Mouse (Mus musculus) MEL (cell line): ENCODE measurements around the gene Arhgap23. TPM values are rescaled to one million over a fixed set of nuclear protein-coding genes. Genes with fewer than 3 reads are reported as not detected.
A peak's percentile ranks its signal among the peaks of the same experiment; 100 is the strongest.

ENCODE experiments used
- DNase-seq: peaks from one replicate; pipeline ENCODE4 v3.0.0; 2011; ENCODE audit warnings: low read depth, low spot score
- H3K27ac ChIP-seq: 2 replicates; pipeline ENCODE4 v1.5.1; 2012; ENCODE audit warnings: low read depth, mild to moderate bottlenecking, control low read depth, low read length, moderate library complexity; ENCODE audit not compliant: control insufficient read depth
- H3K27me3 ChIP-seq, 2 experiments: fragments of 150-350 bp in 1 of 2; sonication (generic) in 1 of 2; 2 replicates each; pipeline ENCODE4 v1.6.1; 2012; ENCODE audit warnings: low read length in 2 of 2, mild to moderate bottlenecking in 2 of 2, improper control_type of control experiment in 1 of 2, moderate library complexity in 1 of 2; ENCODE audit not compliant: insufficient read depth in 2 of 2, control insufficient read depth in 1 of 2
- H3K36me3 ChIP-seq, 2 experiments: 2 replicates each; pipeline ENCODE4 v1.6.1; 2012 to 2014; ENCODE audit warnings: low read length in 2 of 2, improper control_type of control experiment in 1 of 2, inconsistent platforms in 1 of 2, mild to moderate bottlenecking in 1 of 2; ENCODE audit not compliant: insufficient read depth in 2 of 2, control insufficient read depth in 1 of 2
- H3K4me1 ChIP-seq, 2 experiments: fragments of 150-350 bp in 1 of 2; sonication (generic) in 1 of 2; 2 replicates each; pipeline ENCODE4 v1.6.1; 2012; ENCODE audit warnings: low read length in 2 of 2, improper control_type of control experiment in 1 of 2, mild to moderate bottlenecking in 1 of 2; ENCODE audit not compliant: insufficient read depth in 2 of 2, control insufficient read depth in 1 of 2
- H3K4me3 ChIP-seq, 2 experiments: fragments of 150-350 bp in 1 of 2; sonication (generic) in 1 of 2; 2 replicates each; pipeline ENCODE4 v1.5.1; 2012; ENCODE audit warnings: low read depth in 2 of 2, low read length in 2 of 2, mild to moderate bottlenecking in 2 of 2, moderate library complexity in 2 of 2, control low read depth in 1 of 2, improper control_type of control experiment in 1 of 2; ENCODE audit not compliant: control insufficient read depth in 1 of 2, insufficient read depth in 1 of 2
- H3K79me2 ChIP-seq: 2 replicates; pipeline ENCODE4 v1.6.1; 2012; ENCODE audit warnings: mild to moderate bottlenecking, low read length, moderate library complexity; ENCODE audit not compliant: control insufficient read depth, poor library complexity, insufficient read depth
- H3K9ac ChIP-seq: 2 replicates; pipeline ENCODE4 v1.6.1; 2012; ENCODE audit warnings: low read depth, mild to moderate bottlenecking, control low read depth, low read length, moderate library complexity; ENCODE audit not compliant: control insufficient read depth, poor library complexity, severe bottlenecking
- H3K9me3 ChIP-seq: fragments of 150-350 bp; sonication (generic); replicated peaks from 2 replicates; pipeline ENCODE4 v1.6.1; 2012; ENCODE audit warnings: mild to moderate bottlenecking, low read length, improper control_type of control experiment, moderate library complexity; ENCODE audit not compliant: insufficient read depth
- CTCF ChIP-seq, 3 experiments: IDR thresholded peaks in 2 of 3; conservative IDR thresholded peaks in 1 of 3; 2 replicates each; pipeline ENCODE4 v1.5.1; 2011 to 2012; ENCODE audit warnings: low read length in 3 of 3, low read depth in 2 of 3, mild to moderate bottlenecking in 2 of 3, improper control_type of control experiment in 1 of 3, inconsistent platforms in 1 of 3, mixed read lengths in 1 of 3, moderate library complexity in 1 of 3; ENCODE audit not compliant: control insufficient read depth in 1 of 3, insufficient read depth in 1 of 3, poor library complexity in 1 of 3, severe bottlenecking in 1 of 3
- ELF1 ChIP-seq: IDR thresholded peaks from 2 replicates; pipeline ENCODE4 v1.6.1; 2014; ENCODE audit warnings: low read depth, mild to moderate bottlenecking, inconsistent platforms, low read length, improper control_type of control experiment, moderate library complexity
- GABPA ChIP-seq: IDR thresholded peaks from 2 replicates; pipeline ENCODE4 v1.6.1; 2012; ENCODE audit warnings: low read depth, mild to moderate bottlenecking, inconsistent platforms, low read length, improper control_type of control experiment, moderate library complexity
- JUND ChIP-seq: IDR thresholded peaks from 2 replicates; pipeline ENCODE4 v1.6.1; 2011; ENCODE audit warnings: low read depth, mild to moderate bottlenecking, improper control_type of control experiment, low read length
- KAT2A ChIP-seq: conservative IDR thresholded peaks from 2 replicates; pipeline ENCODE4 v1.6.1; 2012; ENCODE audit warnings: low read depth, low read length, improper control_type of control experiment, inconsistent platforms
- MAFK ChIP-seq: IDR thresholded peaks from 2 replicates; pipeline ENCODE4 v1.6.1; 2011; ENCODE audit warnings: low read depth, mild to moderate bottlenecking, low read length, improper control_type of control experiment, borderline replicate concordance
- MEF2A ChIP-seq: IDR thresholded peaks from 2 replicates; pipeline ENCODE4 v1.6.1; 2014; ENCODE audit warnings: low read depth, mild to moderate bottlenecking, inconsistent platforms, low read length, improper control_type of control experiment; ENCODE audit not compliant: poor library complexity, insufficient replicate concordance, severe bottlenecking; ENCODE audit errors: extremely low read depth
- MXI1 ChIP-seq: IDR thresholded peaks from 2 replicates; pipeline ENCODE4 v1.6.1; 2011; ENCODE audit warnings: mild to moderate bottlenecking, low read depth, low read length, improper control_type of control experiment
- POLR2A ChIP-seq, 2 experiments: IDR thresholded peaks; 2 replicates each; pipeline ENCODE4 v1.6.1; 2011 to 2012; ENCODE audit warnings: low read length in 2 of 2, mild to moderate bottlenecking in 2 of 2, control low read depth in 1 of 2, improper control_type of control experiment in 1 of 2, low read depth in 1 of 2, moderate library complexity in 1 of 2; ENCODE audit not compliant: control insufficient read depth in 1 of 2, insufficient read depth in 1 of 2, poor library complexity in 1 of 2
- RAD21 ChIP-seq: IDR thresholded peaks from 2 replicates; pipeline ENCODE4 v1.6.1; 2011; ENCODE audit warnings: mild to moderate bottlenecking, low read depth, low read length, improper control_type of control experiment
- RCOR1 ChIP-seq: IDR thresholded peaks from 2 replicates; pipeline ENCODE4 v1.6.1; 2012; ENCODE audit warnings: low read depth, mild to moderate bottlenecking, inconsistent platforms, low read length, improper control_type of control experiment
- SMC3 ChIP-seq: IDR thresholded peaks from 2 replicates; pipeline ENCODE4 v1.6.1; 2011; ENCODE audit warnings: low read depth, low read length, improper control_type of control experiment
- TBP ChIP-seq: IDR thresholded peaks from 2 replicates; pipeline ENCODE4 v1.8.0; 2011; ENCODE audit warnings: low read depth, low read length, improper control_type of control experiment
- TCF12 ChIP-seq: IDR thresholded peaks from 2 replicates; pipeline ENCODE4 v1.6.1; 2014; ENCODE audit warnings: low read depth, mild to moderate bottlenecking, inconsistent platforms, low read length, improper control_type of control experiment, moderate library complexity
- UBTF ChIP-seq: IDR thresholded peaks from 2 replicates; pipeline ENCODE4 v1.6.1; 2012; ENCODE audit warnings: low read depth, mild to moderate bottlenecking, inconsistent platforms, low read length, improper control_type of control experiment, moderate library complexity, borderline replicate concordance; ENCODE audit not compliant: insufficient read depth
- USF1 ChIP-seq: IDR thresholded peaks from 2 replicates; pipeline ENCODE4 v1.6.1; 2014; ENCODE audit warnings: low read depth, mild to moderate bottlenecking, inconsistent platforms, low read length, improper control_type of control experiment, moderate library complexity
- USF2 ChIP-seq, 2 experiments: IDR thresholded peaks; 2 replicates each; pipeline ENCODE4 v1.6.1; 2011 to 2012; ENCODE audit warnings: improper control_type of control experiment in 2 of 2, low read length in 2 of 2, borderline replicate concordance in 1 of 2, inconsistent platforms in 1 of 2, low read depth in 1 of 2, mild to moderate bottlenecking in 1 of 2; ENCODE audit not compliant: insufficient read depth in 1 of 2
- polyA plus RNA-seq, 2 experiments: library from polyadenylated mRNA; stranded (reverse) in 1 of 2; unstranded in 1 of 2; fragments of >175 nt in 1 of 2; fragments of >200 nt in 1 of 2; gene quantifications; 2 replicates each; pipeline versions ENCODE4 v1.2.1 to v1.2.4; 2012; ENCODE audit warnings: low replicate concordance in 2 of 2, low read depth in 1 of 2; ENCODE audit not compliant: insufficient read length in 2 of 2, insufficient read depth in 1 of 2, missing spikeins in 1 of 2
- total RNA-seq: library from RNA; depleted of rRNA; stranded (reverse); fragments of 300-350 nt; gene quantifications from 2 replicates; pipeline ENCODE4 v1.2.3, GENCODE M21; 2012

The Arhgap23 gene
- total and polyA plus RNA-seq, 3 experiments, result 1.7 to 7.5 TPM; not detected in 1

DNA sequence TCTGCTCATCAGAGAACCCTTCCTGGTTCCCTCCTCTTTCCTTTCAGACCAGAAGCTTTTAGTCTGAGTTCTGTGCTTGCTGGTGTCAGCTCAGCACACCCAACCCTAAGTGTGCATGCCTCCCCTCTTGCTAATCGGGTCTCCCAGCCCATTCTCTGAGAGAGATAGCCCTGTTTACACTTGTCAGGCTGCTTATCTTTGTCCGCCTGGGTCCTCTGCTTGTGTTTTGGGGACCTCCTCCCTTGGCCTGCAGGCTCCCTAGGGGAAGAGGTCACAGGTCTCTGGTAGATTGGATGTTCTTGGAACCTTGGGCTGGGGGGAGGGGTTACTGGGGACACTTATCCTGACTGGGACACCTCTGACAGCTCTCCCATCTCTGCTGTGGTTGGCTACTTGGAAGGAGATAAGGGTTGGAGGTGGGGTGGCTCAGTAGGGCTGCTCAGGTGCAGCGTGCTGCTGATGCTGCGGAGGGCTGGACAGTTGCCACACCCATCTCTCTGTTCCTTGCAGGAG, 30.7 kb downstream of the Arhgap23 start (continued):
- TF ChIP-seq RCOR1 (peak; percentile 87), UBTF (0 out of 2 replicates have a peak, but pooled peaks have one; percentile 79), TBP (no peak; the same call in 1 of the 2 replicates), CTCF (IDR thresholded peaks at IDR 0.05 in 2 of 3, conservative IDR thresholded peaks at IDR 0.05 in 1 of 3; ENCODE audit: control insufficient read depth in 1 of 3, insufficient read depth in 1 of 3, low read depth in 2 of 3, low read length in 3 of 3, poor library complexity in 1 of 3, severe bottlenecking in 1 of 3) (no peak), KAT2A (no peak), SMC3 (no peak), JUND (no peak), MAFK (no peak; the same call in 1 of the 2 replicates), RAD21 (no peak)

DNA sequence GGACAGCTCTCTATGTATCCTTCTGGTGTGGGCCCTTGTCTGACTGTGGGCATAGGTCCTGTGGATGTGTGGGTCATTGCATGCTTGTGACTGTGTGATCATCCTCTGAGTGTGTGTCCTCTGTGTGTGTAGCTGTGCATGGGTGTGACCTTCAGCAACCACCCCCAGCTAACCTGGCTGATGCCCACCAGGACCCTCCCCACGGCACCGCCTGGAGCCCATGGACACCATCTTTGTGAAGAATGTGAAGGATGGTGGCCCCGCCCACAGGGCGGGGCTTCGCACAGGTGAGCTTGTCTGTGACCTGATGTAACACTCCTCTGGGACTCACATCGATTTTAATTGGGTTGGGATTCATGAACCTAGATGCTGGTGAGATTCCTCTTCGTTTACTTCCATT, 32.6 kb downstream of the Arhgap23 start:
- no peaks in the 10 kb centered on the region for H3K79me2 ChIP-seq
- peaks cover 0 to 25% of the 10 kb centered on the region in 2 experiments; a peak in 2 of 4 replicates for H3K36me3 ChIP-seq
- DNase-seq, result no peak
- no peak for TF ChIP-seq UBTF
- no peak for TF ChIP-seq ELF1
- no peak for TF ChIP-seq KAT2A
- TF ChIP-seq MXI1, result no peak
- no peak for TF ChIP-seq POLR2A (IDR thresholded peaks at IDR 0.05; ENCODE audit: control insufficient read depth in 1 of 2, insufficient read depth in 1 of 2, low read depth in 1 of 2, low read length in 2 of 2, poor library complexity in 1 of 2)
- TF ChIP-seq MEF2A, result no peak
- no peak for TF ChIP-seq TCF12
- H3K4me1 ChIP-seq, result peaks cover 18 to 35% of the 10 kb centered on the region in 2 experiments
- no peak overlapping the region for H3K9ac ChIP-seq
- no peak overlapping the region for H3K27ac ChIP-seq
- H3K9me3 ChIP-seq, result no peaks in the 10 kb centered on the region
- no peaks in the 10 kb centered on the region for H3K27me3 ChIP-seq
- no peak overlapping the region for H3K4me3 ChIP-seq

DNA sequence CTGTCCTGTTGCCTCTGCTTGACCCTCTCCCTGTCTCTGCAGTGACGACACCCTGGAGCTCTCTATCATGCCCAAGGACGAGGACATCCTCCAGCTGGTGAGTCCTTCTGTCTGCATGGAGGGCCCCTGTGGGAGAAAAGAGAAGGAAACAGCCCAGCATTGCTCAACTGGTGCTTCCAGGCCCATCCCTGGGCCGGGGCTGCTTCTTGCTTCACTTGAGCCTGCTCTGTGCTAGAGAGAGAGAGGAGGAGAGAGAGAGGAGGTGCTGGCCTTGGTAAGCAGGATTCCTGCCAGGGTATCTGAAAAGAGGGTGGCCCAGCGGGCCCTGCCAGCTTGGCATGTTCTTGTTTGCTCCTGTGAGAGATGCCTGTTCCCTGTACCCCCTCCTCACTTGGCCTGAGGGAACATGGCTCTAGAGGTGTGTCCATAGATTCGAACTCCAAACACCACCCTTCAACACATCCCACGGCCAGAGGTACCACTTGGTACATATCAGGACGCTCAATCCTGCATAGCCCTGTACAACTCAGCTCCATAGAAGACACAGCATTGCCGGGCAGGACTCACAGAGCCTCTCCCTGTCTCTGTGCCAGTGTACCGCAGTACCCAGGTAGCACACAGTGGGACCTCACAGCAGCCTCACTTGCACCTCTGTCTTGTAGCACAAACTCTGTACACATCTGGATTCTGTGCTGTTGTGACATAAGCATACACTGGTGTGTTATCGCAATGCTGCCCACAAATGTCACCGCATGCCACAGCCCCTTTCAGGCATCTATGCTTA, 33.5 kb downstream of the Arhgap23 start:
- Histone ChIP-seq H3K9ac (no peak overlapping the region), H3K9me3 (no peaks in the 10 kb centered on the region), H3K36me3 (peaks cover 0 to 17% of the 10 kb centered on the region in 2 experiments; a peak in 2 of 4 replicates), H3K79me2 (no peaks in the 10 kb centered on the region), H3K4me3 (no peak overlapping the region), H3K27me3 (no peaks in the 10 kb centered on the region), H3K4me1 (peaks cover 14 to 26% of the 10 kb centered on the region in 2 experiments), H3K27ac (no peak overlapping the region)
- TF ChIP-seq USF2 (IDR thresholded peaks at IDR 0.05; ENCODE audit: borderline replicate concordance in 1 of 2, insufficient read depth in 1 of 2, low read depth in 1 of 2, low read length in 2 of 2) (no peak), USF1 (no peak), MEF2A (no peak), GABPA (no peak), MXI1 (no peak)
- no peak for DNase-seq
